Mouse (Mus musculus) Patski (cell line): ENCODE measurements at regions not wholly inside any gene's neighbourhood (a gene's known extent, or its start where the extent isn't known, plus 50 kb on each side); places are given as distances from the start of the nearest gene placed in this dataset.
"Not testable (repeated sequence)": the region's sequence is repeated elsewhere in the genome, so short reads cannot be mapped to it uniquely, and the experiment has no call there.

Experiments
- ATAC-seq: fragments of 100-300 bp; one replicate; pipeline ENCODE4 v1.8.0; 2021
- CTCF ChIA-PET: fragments of 350-600 bp; sonication (Branson Sonifier 250); formaldehyde crosslinking; loops from one replicate; lab custom pipeline; 2022; ENCODE audit warnings: inconsistent platforms; lab: Charles Lee
- POLR2A ChIA-PET: fragments of 350-600 bp; sonication (Branson Sonifier 250); formaldehyde crosslinking; loops from one replicate; lab custom pipeline; 2022; ENCODE audit warnings: antibody characterized with exemption, inconsistent platforms; lab: Charles Lee
- DNase-seq: peaks from one replicate; pipeline ENCODE4 v3.0.0-alpha.2; 2011; ENCODE audit warnings: low read depth, low spot score
- H3K27me3 ChIP-seq: fragments of 371-371 bp; one replicate; pipeline ENCODE4 v1.5.1; 2021
- CTCF ChIP-seq: fragments of 100-300 bp; IDR thresholded peaks from one replicate; pipeline ENCODE4 v1.5.1; 2021
- in situ Hi-C: fragments of 300-500 bp; cut with MboI; formaldehyde crosslinking; loops from 3 replicates; pipeline ENCODE4 v1.11.1; 2018; ENCODE audit warnings: low pct_unique_long_range_greater_than_20kb, mixed read lengths

DNA sequence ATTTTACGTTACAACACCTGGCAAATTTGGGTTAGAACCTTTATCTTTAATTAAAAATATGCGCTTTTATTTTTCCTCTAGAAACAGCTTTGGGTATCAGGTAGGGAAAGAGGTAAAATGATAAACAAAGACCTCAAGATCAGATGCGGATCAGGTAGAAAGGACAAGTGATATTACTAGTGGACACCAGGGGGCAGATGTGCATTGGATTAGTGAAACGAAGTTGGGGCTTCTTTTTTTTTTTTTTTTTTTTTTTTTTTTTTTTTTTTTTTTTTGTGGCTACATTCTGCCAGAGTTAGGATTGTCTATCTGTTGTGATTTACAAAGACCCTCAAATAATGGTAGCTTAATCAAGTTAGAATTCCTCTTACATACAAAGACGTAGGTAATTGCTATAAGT is 153.8 kb downstream of the Cd109 start:
- DNase-seq (no peak), ATAC-seq (no peak)
- CTCF ChIA-PET = interaction anchor here (0.6 to 1.6 kb wide), 4 partner anchors 10 to 956 kb away, joined by 3 to 5 read pairs (median 4); no protein-coding TSS in a partner anchor
- no peaks in the 10 kb centered on the region for H3K27me3 ChIP-seq
- POLR2A ChIA-PET = interaction anchor here (0.6 to 0.7 kb wide), 2 partner anchors 9 to 1000 kb away, joined by 3 to 5 read pairs; no protein-coding TSS in a partner anchor
- in situ Hi-C loops = no loop called here
- peak; percentile 46 for TF ChIP-seq CTCF

DNA sequence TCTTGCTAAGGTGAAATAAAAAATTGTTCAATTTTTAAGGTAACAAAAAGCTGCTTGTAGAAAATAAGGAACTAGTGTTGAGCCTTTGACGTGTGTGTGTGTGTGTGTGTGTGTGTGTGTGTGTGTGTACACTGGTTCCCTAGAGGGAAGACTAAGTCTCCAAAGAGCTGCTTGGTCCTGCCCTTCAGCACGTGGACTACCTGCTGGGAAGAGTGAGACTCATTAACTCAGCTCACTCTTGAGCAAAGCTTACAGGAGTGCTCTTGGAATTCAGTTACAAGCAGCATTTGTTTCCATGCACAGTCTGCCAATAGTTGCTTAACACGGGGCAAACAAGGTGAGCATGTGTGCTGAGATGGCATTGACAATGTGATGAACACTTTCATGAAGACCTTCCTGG is 158.6 kb downstream of the Cd109 start:
- in situ Hi-C loops = no loop called here
- no peak for ATAC-seq
- POLR2A ChIA-PET = interaction anchor here (0.5 kb wide), 1 partner anchor 11 kb away, joined by 3 read pairs; no protein-coding TSS in a partner anchor
- no peak for DNase-seq
- H3K27me3 ChIP-seq = no peaks in the 10 kb centered on the region
- no peak for TF ChIP-seq CTCF
- CTCF ChIA-PET = interaction anchor here (1.0 kb wide), 2 partner anchors 803 to 943 kb away, joined by 3 read pairs; no protein-coding TSS in a partner anchor

DNA sequence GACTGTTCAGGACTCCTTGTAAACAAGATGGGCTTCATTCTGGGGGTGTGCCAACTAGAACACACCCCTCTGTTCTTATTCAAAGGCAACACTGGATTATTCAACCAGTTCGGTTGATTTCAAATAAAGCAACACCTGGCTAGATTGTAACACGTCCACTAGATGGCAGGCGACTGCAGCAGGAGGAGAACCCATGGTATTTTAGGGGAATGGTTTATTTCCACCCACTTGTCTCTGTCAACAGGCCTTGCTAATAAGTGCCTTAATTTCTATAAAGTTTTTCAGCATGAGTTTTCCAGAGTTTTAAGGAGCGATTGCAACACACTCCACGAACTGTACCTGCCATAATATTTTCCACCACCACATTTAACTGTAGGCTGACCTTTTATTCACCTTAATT is 160.1 kb downstream of the Cd109 start:
- ChIA-PET CTCF (interaction anchor here (0.7 to 0.9 kb wide), 3 partner anchors 939 to 946 kb away, joined by 3 to 4 read pairs (median 3); no protein-coding TSS in a partner anchor), POLR2A (no interaction called here)
- no peaks in the 10 kb centered on the region for H3K27me3 ChIP-seq
- no peak for DNase-seq
- ATAC-seq = no peak
- in situ Hi-C loops = loop anchor here (25.0 kb wide), 1 partner anchor 1237 kb away; the partner anchor contains the start of gene Filip1
- peak; percentile 80 for TF ChIP-seq CTCF

DNA sequence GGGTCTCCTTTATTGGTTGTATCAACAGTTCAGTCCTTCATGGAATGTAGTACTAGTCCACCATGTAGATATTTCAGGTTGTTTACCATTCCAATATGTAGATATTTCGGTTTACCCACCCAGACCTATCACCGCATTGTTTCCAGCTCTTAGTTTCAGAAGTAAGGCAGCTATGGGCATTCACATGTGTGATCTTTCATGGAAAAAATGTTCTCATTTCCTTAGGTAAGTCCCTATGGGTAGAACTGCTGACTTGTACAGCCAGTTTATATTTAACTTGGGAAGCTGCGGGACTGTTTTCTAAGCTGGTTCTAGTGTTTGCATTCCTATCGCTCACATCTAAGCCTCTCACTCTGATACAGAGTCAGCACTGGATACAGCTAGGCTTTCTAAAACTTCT is 165.2 kb downstream of the Cd109 start:
- ChIA-PET POLR2A (interaction anchor here (0.6 kb wide), 1 partner anchor 11 kb away, joined by 3 read pairs; no protein-coding TSS in a partner anchor), CTCF (interaction anchor here (1.4 to 2.1 kb wide), 2 partner anchors 11 to 945 kb away, joined by 3 to 5 read pairs; no protein-coding TSS in a partner anchor)
- in situ Hi-C loops = loop anchor here (5.0 to 25.0 kb wide), 3 partner anchors 324 to 1232 kb away; partner anchors contain the start of gene Filip1
- H3K27me3 ChIP-seq = no peaks in the 10 kb centered on the region
- TF ChIP-seq CTCF = no peak
- ATAC-seq (no peak), DNase-seq (no peak)

DNA sequence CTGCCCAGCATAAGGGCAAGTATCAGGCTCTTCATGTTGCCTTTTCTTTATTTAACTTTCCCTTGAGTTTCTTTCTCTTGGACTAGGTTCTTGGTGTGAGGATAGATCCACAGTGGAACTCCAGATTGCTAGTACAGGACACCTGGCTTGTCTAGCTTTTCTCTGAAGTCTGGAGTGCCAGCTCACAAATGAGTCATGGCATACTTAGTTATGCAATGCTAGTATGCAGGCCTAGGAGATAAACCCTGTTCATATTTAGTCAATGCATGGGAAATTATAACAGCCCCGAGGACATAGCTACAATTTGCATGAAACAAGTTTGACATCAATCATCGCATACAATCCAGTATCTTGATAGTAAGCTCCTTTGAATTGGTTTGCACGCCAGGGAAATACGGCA is 167.0 kb downstream of the Cd109 start:
- no peak for TF ChIP-seq CTCF
- CTCF ChIA-PET = interaction anchor here (1.1 kb wide), 1 partner anchor 10 kb away, joined by 3 read pairs; no protein-coding TSS in a partner anchor
- DNase-seq = no peak
- in situ Hi-C loops = loop anchor here (5.0 to 25.0 kb wide), 3 partner anchors 323 to 1230 kb away; partner anchors contain the start of gene Filip1
- POLR2A ChIA-PET = no interaction called here
- ATAC-seq = no peak
- H3K27me3 ChIP-seq = no peaks in the 10 kb centered on the region

DNA sequence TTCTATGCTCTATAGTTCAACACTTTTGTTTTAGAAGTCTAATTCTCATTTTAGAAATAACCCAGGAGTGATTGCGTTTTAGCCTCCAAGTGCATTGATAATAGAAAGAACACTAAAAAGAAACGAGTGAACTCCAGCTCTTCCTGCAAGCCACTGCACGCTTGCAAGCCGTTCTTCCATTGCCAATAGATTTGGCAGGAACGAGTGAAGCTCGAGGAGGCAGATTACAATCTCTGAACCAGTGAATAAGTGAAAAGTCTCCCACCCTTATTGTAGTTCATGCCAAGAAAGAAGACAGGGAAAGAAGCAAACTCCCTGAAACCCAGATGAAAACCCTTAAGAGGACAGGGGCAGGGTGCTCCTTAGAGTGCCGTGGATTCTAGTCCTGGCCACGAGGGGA is 167.5 kb downstream of the Cd109 start:
- in situ Hi-C loops = loop anchor here (5.0 to 25.0 kb wide), 3 partner anchors 322 to 1229 kb away; partner anchors contain the start of gene Filip1
- no peak for DNase-seq
- ChIA-PET POLR2A (no interaction called here), CTCF (interaction anchor here (1.1 to 1.7 kb wide), 2 partner anchors 11 to 942 kb away, joined by 3 read pairs; no protein-coding TSS in a partner anchor)
- no peak for ATAC-seq
- H3K27me3 ChIP-seq = no peaks in the 10 kb centered on the region
- no peak for TF ChIP-seq CTCF

DNA sequence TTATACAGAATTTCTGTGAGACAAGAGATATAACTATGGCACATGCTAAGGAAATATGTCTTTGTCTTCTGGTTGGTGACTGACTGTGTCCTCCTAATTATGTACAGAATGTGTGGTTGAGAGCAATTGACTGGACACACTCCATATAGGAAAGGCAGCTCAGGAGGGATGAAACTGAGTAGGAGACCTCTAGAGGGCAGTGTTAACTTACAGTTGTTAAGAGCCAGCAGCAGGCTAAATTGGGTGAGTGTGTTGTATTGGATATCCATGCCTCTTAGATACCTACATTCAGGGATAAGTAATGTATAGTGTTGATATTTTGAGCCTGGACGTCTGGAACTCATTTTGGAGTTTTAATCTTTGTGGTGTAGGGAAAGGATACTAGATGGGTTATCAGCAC is 172.5 kb downstream of the Cd109 start:
- no peaks in the 10 kb centered on the region for H3K27me3 ChIP-seq
- ChIA-PET CTCF (interaction anchor here (0.7 to 1.9 kb wide), 5 partner anchors 11 to 951 kb away, joined by 3 to 10 read pairs (median 3); no protein-coding TSS in a partner anchor), POLR2A (no interaction called here)
- peak; percentile 82 for TF ChIP-seq CTCF
- in situ Hi-C loops = loop anchor here (10.0 to 25.0 kb wide), 2 partner anchors 317 to 1224 kb away; partner anchors contain the start of gene Filip1
- DNase-seq (peak; percentile 22), ATAC-seq (peak; percentile 89)

DNA sequence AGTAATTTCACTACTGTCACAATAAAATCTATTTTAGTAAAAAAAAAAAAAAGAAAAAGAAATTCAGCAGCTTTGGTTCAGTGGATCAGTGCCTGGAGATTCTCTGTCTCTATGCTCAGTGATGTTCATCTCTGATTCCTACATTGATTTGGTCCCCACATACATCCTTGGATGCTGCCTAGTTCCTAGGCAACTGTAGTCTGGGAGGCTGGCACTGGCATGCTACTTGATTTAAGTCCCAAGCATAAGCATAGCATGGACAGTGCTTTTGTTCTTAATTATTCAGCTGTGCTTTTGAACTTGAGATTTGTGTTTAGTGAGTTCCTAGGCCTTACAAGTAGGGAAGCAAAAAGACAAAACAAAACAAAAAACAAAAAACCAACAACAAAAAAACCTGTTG is 174.4 kb downstream of the Cd109 start:
- ChIA-PET CTCF (interaction anchor here (1.0 kb wide), 1 partner anchor 15 kb away, joined by 3 read pairs; no protein-coding TSS in a partner anchor), POLR2A (interaction anchor here (0.6 kb wide), 1 partner anchor 64 kb away, joined by 3 read pairs; no protein-coding TSS in a partner anchor)
- DNase-seq (no peak), ATAC-seq (no peak)
- H3K27me3 ChIP-seq = no peaks in the 10 kb centered on the region
- in situ Hi-C loops = loop anchor here (5.0 to 25.0 kb wide), 3 partner anchors 248 to 1223 kb away; partner anchors contain the start of gene Filip1
- no peak for TF ChIP-seq CTCF

DNA sequence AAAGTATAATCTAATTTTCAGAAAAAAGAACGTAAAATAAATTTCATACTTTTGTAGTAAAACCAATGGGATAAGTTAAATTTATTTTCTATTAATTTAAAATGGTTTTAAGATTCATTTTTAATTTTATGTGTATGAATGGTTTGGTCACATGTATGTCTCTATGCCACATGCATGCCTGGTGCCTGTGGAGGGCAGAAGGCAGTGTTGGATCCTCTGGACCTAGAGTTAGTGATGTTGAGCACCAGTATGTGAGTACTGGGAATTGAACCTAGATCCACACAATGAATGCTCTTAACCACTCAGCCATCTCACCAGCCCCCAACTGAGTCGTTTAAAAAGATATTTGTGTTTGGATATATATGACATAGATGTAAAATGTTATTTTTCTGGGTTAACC is 174.8 kb downstream of the Cd109 start:
- in situ Hi-C loops = loop anchor here (5.0 to 25.0 kb wide), 2 partner anchors 247 to 1222 kb away; partner anchors contain the start of gene Filip1
- ATAC-seq (no peak), DNase-seq (no peak)
- ChIA-PET CTCF (no interaction called here), POLR2A (interaction anchor here (0.6 kb wide), 1 partner anchor 63 kb away, joined by 3 read pairs; no protein-coding TSS in a partner anchor)
- no peak for TF ChIP-seq CTCF
- no peaks in the 10 kb centered on the region for H3K27me3 ChIP-seq

DNA sequence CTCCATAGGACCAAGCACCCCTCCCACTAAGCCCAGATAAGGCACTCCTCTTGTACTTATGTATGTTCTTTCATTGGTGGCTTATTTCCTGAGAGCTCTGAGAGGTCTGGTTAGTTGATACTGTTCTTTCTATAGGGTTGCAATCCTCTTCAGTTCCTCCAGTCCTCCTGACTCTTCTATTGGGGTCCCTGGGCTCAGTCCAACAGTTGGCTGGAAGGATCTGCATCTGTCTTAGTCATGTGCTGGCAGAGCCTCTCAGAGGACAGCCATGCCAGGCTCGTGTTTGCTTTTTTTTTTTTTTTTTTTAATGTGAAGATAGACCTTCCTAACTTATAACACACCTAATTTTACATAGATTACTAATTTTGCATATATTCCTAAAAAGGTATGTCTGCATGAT is 180.5 kb downstream of the Cd109 start:
- in situ Hi-C loops = loop anchor here (25.0 kb wide), 1 partner anchor 1216 kb away; the partner anchor contains the start of gene Filip1
- peaks cover 10% of the 10 kb centered on the region for H3K27me3 ChIP-seq
- no peak for TF ChIP-seq CTCF
- ATAC-seq = no peak
- ChIA-PET POLR2A (no interaction called here), CTCF (no interaction called here)
- DNase-seq = no peak

DNA sequence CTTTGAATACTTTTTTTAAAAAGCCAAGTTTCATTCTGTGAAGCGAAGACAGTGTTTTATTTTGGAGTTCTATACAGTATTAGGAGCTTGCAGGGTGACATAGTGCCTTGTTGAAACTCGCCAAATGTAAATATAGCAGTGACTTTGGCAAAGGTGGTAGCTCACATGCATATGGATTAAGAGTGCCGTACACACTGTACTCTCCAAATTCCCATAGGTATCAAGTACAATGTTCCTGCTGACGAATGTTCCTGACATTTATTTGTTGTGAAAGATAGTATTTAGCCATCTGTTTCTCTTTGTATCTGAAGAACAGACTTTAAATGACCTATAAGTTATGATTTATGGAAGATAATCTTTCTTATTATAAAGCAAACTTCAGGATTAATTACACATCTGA is 201.9 kb downstream of the Cd109 start:
- CTCF ChIA-PET = interaction anchor here (0.7 to 1.6 kb wide), 2 partner anchors 12 to 14 kb away, joined by 3 to 4 read pairs; no protein-coding TSS in a partner anchor
- ATAC-seq = no peak
- peaks cover 3% of the 10 kb centered on the region for H3K27me3 ChIP-seq
- in situ Hi-C loops = no loop called here
- TF ChIP-seq CTCF = no peak
- POLR2A ChIA-PET = no interaction called here
- no peak for DNase-seq

DNA sequence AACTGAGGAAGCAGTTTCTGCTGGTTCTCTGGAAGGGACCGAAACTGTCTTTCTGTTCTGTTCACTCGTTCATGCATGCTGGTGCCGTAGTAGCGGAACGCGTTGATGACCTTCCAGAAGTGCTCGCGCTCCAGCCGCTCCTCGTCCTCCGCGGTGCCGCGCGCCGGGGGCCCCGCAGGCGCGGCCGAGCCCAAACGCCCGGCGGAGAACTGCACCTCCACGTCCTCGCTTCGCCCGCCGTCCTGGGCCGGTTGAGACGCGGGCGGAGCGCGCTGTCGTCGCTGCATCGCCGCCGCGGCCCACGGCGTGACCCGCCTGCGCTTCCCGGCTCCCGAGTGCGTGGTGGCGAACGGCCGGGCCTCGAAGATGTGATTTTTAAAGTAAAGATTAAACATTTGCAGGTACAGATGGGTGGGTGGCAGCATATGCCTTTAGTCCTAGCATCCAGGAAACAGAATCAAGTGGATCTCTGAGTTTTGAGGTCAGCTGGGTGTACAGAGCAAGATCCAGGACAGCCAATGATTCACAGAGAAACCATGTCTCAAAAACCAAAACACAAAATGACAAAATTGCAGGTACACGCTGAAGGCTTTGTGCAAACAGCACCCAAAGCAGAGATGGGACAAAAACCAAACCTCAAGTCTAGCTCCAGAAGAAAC is 206.3 kb downstream of the Cd109 start:
- not testable (repeated sequence) for DNase-seq

More for the DNA sequence above, 206.3 kb downstream of the Cd109 start:
- CTCF ChIA-PET, POLR2A ChIA-PET, ATAC-seq, H3K27me3 ChIP-seq, in situ Hi-C loops: not testable (repeated sequence)
